Mouse (Mus musculus): Measurements from ENCODE around the gene Eefsec.

GRCm38 (mm10) chr6:88352541-88352940, 93.8 kb downstream of the Eefsec start:
- no peak for TF ChIP-seq POLR2A (IDR thresholded peaks at IDR 0.05; ENCODE audit: low read depth, low read length)
- TF ChIP-seq CTCF (IDR thresholded peaks at IDR 0.05; ENCODE audit: extremely low read depth, insufficient read length, insufficient replicate concordance, low read depth, low read length): no peak

Data from small intestine, adult 2 months (tissue).